ENCODE assay signal across 28 mouse cellular contexts in the genomic region with DNA sequence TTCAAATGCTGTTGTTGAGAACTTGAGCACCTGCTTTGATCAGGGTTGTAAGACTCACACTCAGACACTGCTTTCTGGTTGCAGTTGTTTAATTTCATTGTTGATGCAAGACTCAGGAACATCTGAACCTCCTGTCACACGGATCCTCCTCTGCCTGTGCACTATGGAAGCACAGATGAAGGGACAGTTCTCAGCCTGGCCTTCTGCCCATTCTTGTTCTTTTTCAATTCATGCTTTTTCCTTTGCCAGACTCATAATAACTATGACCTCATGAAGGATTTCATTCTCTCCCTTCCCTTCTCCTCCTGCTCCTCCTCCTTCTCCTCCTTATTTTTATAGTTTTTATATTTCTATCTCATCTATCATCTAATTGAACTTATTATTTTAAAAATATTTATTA.
DNase-seq lines count a peak whose midpoint lies in the region; ATAC-seq and TF ChIP-seq lines count a peak whose summit lies in the region.
"Had no signal": no experiment of that assay in that cellular context is flagged by ENCODE, and none has a peak within 500 bp of the region (broad histone marks: within the 10 kb centered on the region; RNA-seq: fewer than 3 reads in every experiment).

No protein-coding gene starts in this region.

- intact Hi-C loops in heart, postnatal 10 days (cut with DNase I), result no loop called here

- no peaks in the 10 kb centered on the region for H3K36me3 ChIP-seq in heart, embryonic 11.5 days (ENCODE audit: control insufficient read depth, insufficient read depth, low read length)
- H3K36me3 ChIP-seq in lung, embryonic 14.5 days (ENCODE audit: insufficient read depth), result no peaks in the 10 kb centered on the region
- H3K36me3 ChIP-seq: heart, embryonic 15.5 days; hindbrain, embryonic 12.5 days; lung, embryonic 15.5 days had no signal

- H3K27ac ChIP-seq in heart, embryonic 11.5 days (ENCODE audit: low read depth, low read length), result no peak overlapping the region
- H3K27ac ChIP-seq in lung, embryonic 14.5 days (ENCODE audit: low read depth), result no peak overlapping the region
- H3K27ac ChIP-seq: gastrocnemius, adult 2 months; heart, adult 2 months; heart, embryonic 15.5 days; hindbrain, embryonic 12.5 days; liver, embryonic 14.5 days; lung, embryonic 15.5 days had no signal

- no peak overlapping the region for H3K4me2 ChIP-seq in heart, embryonic 11.5 days
- H3K4me2 ChIP-seq in lung, embryonic 14.5 days, result no peak overlapping the region
- H3K4me2 ChIP-seq: heart, embryonic 15.5 days; hindbrain, embryonic 12.5 days; lung, embryonic 15.5 days had no signal

- no peaks in the 10 kb centered on the region for H3K4me1 ChIP-seq in heart, embryonic 11.5 days (ENCODE audit: control insufficient read depth, insufficient read depth, low read length)
- H3K4me1 ChIP-seq in lung, embryonic 14.5 days (ENCODE audit: insufficient read depth), result peaks cover 3% of the 10 kb centered on the region; the same call in 1 of the 2 replicates
- H3K4me1 ChIP-seq: heart, embryonic 15.5 days; hindbrain, embryonic 12.5 days had no signal

- H3K9ac ChIP-seq in heart, embryonic 11.5 days (ENCODE audit: low read depth, low read length), result no peak overlapping the region
- H3K9ac ChIP-seq in lung, embryonic 14.5 days, result no peak overlapping the region
- H3K9ac ChIP-seq: heart, embryonic 15.5 days; hindbrain, embryonic 12.5 days; liver, embryonic 14.5 days; lung, embryonic 15.5 days had no signal

- TF ChIP-seq POLR2A in brain, embryonic 14.5 days (IDR thresholded peaks at IDR 0.05; ENCODE audit: borderline replicate concordance, extremely low read depth, insufficient read depth, insufficient read length, poor library complexity, severe bottlenecking), result no peak

- no peak for TF ChIP-seq CTCF in lung, embryonic 14.5 days (IDR thresholded peaks at IDR 0.05; ENCODE audit: low read depth)
- TF ChIP-seq CTCF in brain, embryonic 14.5 days (IDR thresholded peaks at IDR 0.05; ENCODE audit: borderline replicate concordance, extremely low read depth, insufficient read depth, insufficient read length), result no peak

- peak; percentile 30 to 43 for DNase-seq in cerebellum, postnatal 10 days
- DNase-seq in cerebellum, postnatal 36 days, result no peak
- peak; percentile 17 to 23 for DNase-seq in heart, postnatal 10 days
- DNase-seq in lung, embryonic 14.5 days, result peak; percentile 62
- DNase-seq in lung, postnatal 36 days, result no peak
- peak; percentile 30 for DNase-seq in brain, embryonic 14.5 days (ENCODE audit: low read depth)
- no peak for DNase-seq in thymus, adult 18-20 months
- DNase-seq: adrenal gland, adult 8-10 months; cerebellum, adult 11-12 months; cerebellum, adult 9-11 months; gastrocnemius, adult 2 months; gastrocnemius, postnatal 36 days; heart, adult 2 months; kidney, postnatal 25 days; liver; midbrain, embryonic 14.5 days; right cerebral cortex, postnatal 25 days; spleen, adult 18-20 months; thymus, postnatal 36 days had no signal

- H3K27me3 ChIP-seq in heart, embryonic 11.5 days (ENCODE audit: control insufficient read depth, insufficient read depth, low read length), result no peaks in the 10 kb centered on the region
- H3K27me3 ChIP-seq in lung, embryonic 14.5 days (ENCODE audit: insufficient read depth, low read length), result no peaks in the 10 kb centered on the region
- H3K27me3 ChIP-seq: CH12.LX; heart, embryonic 15.5 days; hindbrain, embryonic 12.5 days; lung, embryonic 15.5 days had no signal

- WGBS in heart, embryonic 11.5 days (ENCODE audit: insufficient replicate concordance), result 68% methylated on average over 1 of the region's 1 CpGs
- 35% methylated on average over 1 of the region's 1 CpGs for WGBS in lung, embryonic 14.5 days

- H3K4me3 ChIP-seq in heart, embryonic 11.5 days (ENCODE audit: low read depth, low read length), result no peak overlapping the region
- no peak overlapping the region for H3K4me3 ChIP-seq in lung, embryonic 14.5 days (ENCODE audit: low read depth, low read length)
- H3K4me3 ChIP-seq: gastrocnemius, adult 2 months; heart, adult 2 months; heart, embryonic 15.5 days; hindbrain, embryonic 12.5 days; lung, embryonic 15.5 days had no signal

- no peaks in the 10 kb centered on the region for H3K9me3 ChIP-seq in heart, embryonic 11.5 days (replicated peaks; ENCODE audit: control insufficient read depth, low read length)
- no peaks in the 10 kb centered on the region for H3K9me3 ChIP-seq in lung, embryonic 14.5 days (ENCODE audit: low read depth, low read length)
- H3K9me3 ChIP-seq: heart, embryonic 15.5 days; hindbrain, embryonic 12.5 days; lung, embryonic 15.5 days had no signal

- no peak for ATAC-seq in heart, embryonic 11.5 days (replicated peaks; ENCODE audit: insufficient number of reproducible peaks, low FRiP score, low TSS enrichment)
- no peak for ATAC-seq in lung, embryonic 14.5 days (ENCODE audit: insufficient read depth)
- ATAC-seq: activated CD4-positive, CD25-positive, alpha-beta regulatory T cell, adult 4 months; forebrain, embryonic 14.5 days; intestine, postnatal 0 days had no signal

Comparison
In these comparisons a context has a peak if more than half of its experiments do, and no peak if none do; other contexts are left out.
1. DNase-seq: peak in cerebellum, postnatal 10 days (2 of 2), heart, postnatal 10 days (2 of 2), lung, embryonic 14.5 days (single experiment) and brain, embryonic 14.5 days (single experiment); none in cerebellum, postnatal 36 days (0 of 2), lung, postnatal 36 days (single experiment) and thymus, adult 18-20 months (0 of 2).